Mouse (Mus musculus) ES-Bruce4 (cell line): Measurements from ENCODE around the gene Ccn5. TPM values are rescaled to one million over a fixed set of nuclear protein-coding genes. Genes with fewer than 3 reads are reported as not detected.

Source experiments
- H3K27ac ChIP-seq: 2 replicates; pipeline ENCODE4 v1.5.1; 2012; ENCODE audit warnings: low read length, inconsistent platforms; ENCODE audit not compliant: insufficient read depth
- H3K27me3 ChIP-seq: 2 replicates; pipeline ENCODE4 v1.6.1; 2012; ENCODE audit warnings: mild to moderate bottlenecking, low read length, inconsistent platforms; ENCODE audit not compliant: control insufficient read depth, poor library complexity, insufficient read depth, severe bottlenecking
- H3K36me3 ChIP-seq: 2 replicates; pipeline ENCODE4 v1.6.1; 2012; ENCODE audit warnings: inconsistent platforms, mild to moderate bottlenecking, low read length, moderate library complexity; ENCODE audit not compliant: control insufficient read depth, poor library complexity, insufficient read depth, severe bottlenecking
- H3K4me1 ChIP-seq: one replicate; pipeline ENCODE4 v1.8.1; 2011; ENCODE audit warnings: low read length; ENCODE audit not compliant: control insufficient read depth, insufficient read depth
- H3K4me3 ChIP-seq: 2 replicates; pipeline ENCODE4 v1.5.1; 2011; ENCODE audit warnings: low read depth, mild to moderate bottlenecking, low read length
- H3K9ac ChIP-seq: 2 replicates; pipeline ENCODE4 v1.6.1; 2012; ENCODE audit warnings: low read depth, mild to moderate bottlenecking, inconsistent platforms; ENCODE audit not compliant: poor library complexity, severe bottlenecking
- H3K9me3 ChIP-seq: replicated peaks from 2 replicates; pipeline ENCODE4 v1.6.1; 2012; ENCODE audit warnings: mild to moderate bottlenecking, low read length, inconsistent platforms; ENCODE audit not compliant: control insufficient read depth, poor library complexity, insufficient read depth, severe bottlenecking
- CTCF ChIP-seq: IDR thresholded peaks from one replicate; pipeline ENCODE4 v1.8.1; 2011; ENCODE audit warnings: low read depth, low read length
- EP300 ChIP-seq: IDR thresholded peaks from 2 replicates; pipeline ENCODE4 v1.6.1; 2011; ENCODE audit warnings: low read depth, low read length; ENCODE audit not compliant: insufficient read depth
- POLR2A ChIP-seq: IDR thresholded peaks from one replicate; pipeline ENCODE4 v1.8.1; 2011; ENCODE audit warnings: low read length; ENCODE audit not compliant: insufficient read depth
- polyA plus RNA-seq: library from polyadenylated mRNA; stranded (reverse); fragments of >200 nt; gene quantifications from 2 replicates; pipeline ENCODE4 v1.2.4, GENCODE M21; 2011; ENCODE audit warnings: low read depth; ENCODE audit not compliant: missing spikeins, insufficient read depth, insufficient read length

Ccn5 gene
- polyA plus RNA-seq, 1 experiment, result 1.2 TPM

- peak; percentile 47 for TF ChIP-seq CTCF
- TF ChIP-seq EP300, result no peak
- no peak for TF ChIP-seq POLR2A
- Histone ChIP-seq H3K27me3 (peaks cover 4% of the 10 kb centered on the region; the same call in 1 of the 2 replicates), H3K27ac (no peak within 1 kb of the TSS), H3K36me3 (no peaks in the 10 kb centered on the region), H3K9me3 (no peaks in the 10 kb centered on the region), H3K9ac (peak within 1 kb of the TSS; percentile 42; the same call in 1 of the 2 replicates), H3K4me3 (peak within 1 kb of the TSS; percentile 56), H3K4me1 (no peaks in the 10 kb centered on the region)
Observed at GRCm38 (mm10) chr2:163853461-163853901, 32.8 kb downstream of the Ccn5 start, which contains the start of gene Kcnk15. Gene Kcnk15 (plus strand): TSS chr2:163853651.

GRCm38 (mm10) chr2:163857233-163857632 lies 36.6 kb downstream of the Ccn5 start:
- Histone ChIP-seq H3K27ac (no peak overlapping the region), H3K9me3 (no peaks in the 10 kb centered on the region), H3K4me1 (no peaks in the 10 kb centered on the region), H3K9ac (no peak overlapping the region), H3K36me3 (no peaks in the 10 kb centered on the region), H3K27me3 (peaks cover 4% of the 10 kb centered on the region; the same call in 1 of the 2 replicates), H3K4me3 (no peak overlapping the region)
- TF ChIP-seq EP300, result no peak
- no peak for TF ChIP-seq CTCF
- TF ChIP-seq POLR2A, result no peak

GRCm38 (mm10) chr2:163858254-163858947 lies 37.7 kb downstream of the Ccn5 start:
- TF ChIP-seq CTCF (peak; percentile 69), EP300 (no peak)
- Histone ChIP-seq H3K27me3 (peaks cover 4% of the 10 kb centered on the region; the same call in 1 of the 2 replicates), H3K4me3 (peak overlapping the region; percentile 61), H3K36me3 (no peaks in the 10 kb centered on the region), H3K9me3 (no peaks in the 10 kb centered on the region), H3K27ac (no peak overlapping the region), H3K4me1 (no peaks in the 10 kb centered on the region), H3K9ac (no peak overlapping the region)

GRCm38 (mm10) chr2:163865311-163865710 lies 44.6 kb downstream of the Ccn5 start:
- Histone ChIP-seq H3K9me3 (no peaks in the 10 kb centered on the region; the same call in 1 of the 2 replicates), H3K27me3 (no peaks in the 10 kb centered on the region), H3K27ac (no peak overlapping the region), H3K9ac (no peak overlapping the region), H3K36me3 (no peaks in the 10 kb centered on the region), H3K4me3 (no peak overlapping the region), H3K4me1 (no peaks in the 10 kb centered on the region)
- TF ChIP-seq POLR2A (no peak), EP300 (no peak), CTCF (no peak)

GRCm38 (mm10) chr2:163866061-163866460 lies 45.4 kb downstream of the Ccn5 start:
- no peaks in the 10 kb centered on the region for H3K27me3 ChIP-seq
- H3K36me3 ChIP-seq, result no peaks in the 10 kb centered on the region
- H3K4me1 ChIP-seq, result no peaks in the 10 kb centered on the region
- H3K9ac ChIP-seq, result no peak overlapping the region
- H3K27ac ChIP-seq, result no peak overlapping the region
- no peaks in the 10 kb centered on the region; the same call in 1 of the 2 replicates for H3K9me3 ChIP-seq
- H3K4me3 ChIP-seq, result no peak overlapping the region
- TF ChIP-seq POLR2A (no peak), CTCF (no peak), EP300 (no peak)

- Histone ChIP-seq H3K9ac (no peak overlapping the region), H3K4me3 (no peak overlapping the region), H3K27me3 (no peaks in the 10 kb centered on the region), H3K9me3 (no peaks in the 10 kb centered on the region), H3K4me1 (no peaks in the 10 kb centered on the region), H3K36me3 (no peaks in the 10 kb centered on the region), H3K27ac (no peak overlapping the region)
- TF ChIP-seq EP300 (no peak), CTCF (no peak), POLR2A (no peak)
Observed at GRCm38 (mm10) chr2:163869783-163870182, 49.1 kb downstream of the Ccn5 start.
